Mouse (Mus musculus): ENCODE data around the gene Gm17018. TPM values are rescaled to one million over a fixed set of nuclear protein-coding genes. Genes with fewer than 3 reads are reported as not detected.

The Gm17018 gene
- polyA plus RNA-seq (2012; ENCODE audit: low replicate concordance), result 19.5 and 28.8 TPM in 2 replicates

DNA sequence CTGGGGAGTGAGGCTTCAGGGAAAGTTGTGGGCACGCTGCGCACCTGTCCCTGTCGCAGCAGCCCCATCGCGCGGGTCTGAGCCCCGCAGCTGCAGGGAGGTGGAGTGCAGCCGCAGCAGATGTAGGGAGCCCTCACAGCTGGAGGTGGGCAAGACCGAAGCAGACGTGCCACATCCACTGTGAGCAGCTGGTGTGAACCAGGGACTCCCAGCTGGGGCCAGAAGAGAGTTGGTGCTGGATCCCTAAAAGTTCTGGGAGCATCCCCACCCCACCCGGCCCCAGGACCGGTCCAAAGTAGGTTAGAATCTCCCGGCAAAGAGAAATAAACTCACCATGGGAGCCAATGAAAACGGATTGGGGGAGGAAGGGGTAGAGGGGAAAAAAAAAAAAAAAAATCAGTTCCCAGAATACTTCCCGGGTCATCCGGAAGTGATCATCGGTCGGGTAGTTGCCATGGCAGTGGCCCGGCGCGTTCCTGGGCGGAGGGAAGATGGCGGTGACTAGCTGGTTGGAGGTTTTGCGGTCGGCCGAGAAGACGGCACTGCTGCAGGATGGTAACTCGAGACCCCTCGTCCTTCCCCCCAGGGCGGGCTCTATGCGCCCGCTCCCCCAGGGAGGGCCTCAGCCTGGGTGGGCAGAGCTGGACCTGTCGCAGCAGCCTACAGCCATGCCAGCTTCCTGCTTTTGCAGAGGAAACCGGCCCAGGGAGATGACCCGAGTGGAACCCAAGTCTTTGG lies at the start of gene Gm17018, which contains the start of gene Poll:
Gm17018 (plus strand) TSS at position 463 of the 738 bp plus-strand sequence.
Poll (minus strand) TSS at position 379 of the 738 bp plus-strand sequence.

Other genes with a start within 250 kb of the Gm17018 start
- gene Btrc, start 196.9 kb upstream of the Gm17018 start, polyA plus RNA-seq (2012; ENCODE audit: low replicate concordance), result 2.4 and 7.8 TPM in 2 replicates
- 11.7 and 12.6 TPM in 2 replicates for gene Poll, start 84 bp upstream of the Gm17018 start, polyA plus RNA-seq (2012; ENCODE audit: low replicate concordance)
- 44.7 and 46.7 TPM in 2 replicates for gene Fbxw4, start 99.7 kb downstream of the Gm17018 start, polyA plus RNA-seq (2012; ENCODE audit: low replicate concordance)
- not detected in 2 replicates for gene Fgf8, start 182.3 kb downstream of the Gm17018 start, polyA plus RNA-seq (2012; ENCODE audit: low replicate concordance)
- 51.5 and 61.6 TPM in 2 replicates for gene Npm3, start 189.0 kb downstream of the Gm17018 start, polyA plus RNA-seq (2012; ENCODE audit: low replicate concordance)
- 37.7 and 55.2 TPM in 2 replicates for gene Mgea5, start 223.2 kb downstream of the Gm17018 start, polyA plus RNA-seq (2012; ENCODE audit: low replicate concordance)